Mouse (Mus musculus): ENCODE measurements around the gene Ctnnbl1. TPM values are rescaled to one million over a fixed set of nuclear protein-coding genes. Genes with fewer than 3 reads are reported as not detected.
A peak's percentile ranks its signal among the peaks of the same experiment; 100 is the strongest.

The Ctnnbl1 gene
- 8.2 and 11.6 TPM in 2 replicates for polyA plus RNA-seq (2012; rRNA removed)
- polyA plus RNA-seq (2014; fragmentation: Nextera tagmentation; extraction: Ambion mirVana): 19.2 and 22.8 TPM in 2 replicates

DNA sequence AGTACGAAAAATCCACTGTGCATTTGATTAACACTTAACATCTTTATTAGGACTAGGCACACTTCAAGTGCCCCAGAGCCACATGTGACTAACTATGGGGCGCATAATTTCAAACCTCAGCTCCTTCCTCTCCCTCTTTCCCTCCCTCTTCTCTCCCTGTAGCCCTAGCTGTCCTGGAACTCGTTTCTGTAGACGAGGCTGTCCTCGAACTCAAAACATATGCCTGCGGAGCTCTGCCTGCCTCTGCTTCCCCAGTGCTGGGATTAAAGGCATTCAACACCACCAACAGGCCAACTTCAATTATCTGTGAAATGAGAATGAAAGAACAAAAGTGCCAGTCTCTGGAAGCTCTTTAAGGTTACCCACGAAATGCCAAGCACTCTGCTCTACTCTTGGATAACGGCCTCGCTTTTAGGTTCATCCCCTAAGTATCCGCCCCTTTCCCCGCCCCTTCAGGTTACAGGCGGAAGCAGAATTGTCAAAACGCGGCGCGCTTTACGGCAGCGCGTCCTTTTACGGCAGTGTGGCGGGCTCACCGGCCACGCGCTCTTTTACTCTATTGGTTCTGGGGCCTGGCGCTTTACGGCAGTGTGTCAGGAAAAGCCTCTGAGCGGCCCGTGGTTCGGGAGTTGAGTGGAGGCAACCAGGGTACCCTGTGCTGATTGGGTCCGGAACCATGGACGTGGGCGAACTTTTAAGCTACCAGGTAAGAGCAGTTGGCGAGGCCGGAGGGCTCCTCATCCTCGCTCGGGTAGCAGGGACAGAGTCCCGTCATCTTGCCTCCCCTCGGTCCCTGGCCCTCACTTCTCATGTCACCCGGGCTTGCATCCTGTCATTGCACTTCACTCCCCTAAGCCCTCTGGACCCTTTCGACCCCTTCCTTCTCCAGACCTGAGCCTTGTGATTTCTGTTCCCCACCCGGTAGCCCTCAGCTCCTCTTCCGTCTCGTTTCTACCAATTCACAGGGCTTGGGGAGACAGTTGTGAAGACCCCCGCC, at the start of gene Ctnnbl1:
Ctnnbl1 (plus strand) TSS at position 548 of the 997 bp plus-strand sequence.
- H3K9me3 ChIP-seq (ENCODE audit: control insufficient read depth, low read length): no peaks in the 10 kb centered on the region
- peaks cover 6% of the 10 kb centered on the region in 2 experiments for H3K4me1 ChIP-seq (replicated peaks; ENCODE audit: control insufficient read depth in 2 of 2, insufficient read depth in 2 of 2, low read length in 1 of 2)
- no peaks in the 10 kb centered on the region for H3K27me3 ChIP-seq (ENCODE audit: control insufficient read depth, insufficient read depth, low read length)
- H3K36me3 ChIP-seq (replicated peaks; ENCODE audit: control insufficient read depth, insufficient read depth, low read depth): no peaks in the 10 kb centered on the region
- peak within 1 kb of the TSS; percentile 65 for H3K9ac ChIP-seq (replicated peaks)
- peak; percentile 93 for ATAC-seq (ENCODE audit: insufficient read depth)
- H3K4me2 ChIP-seq (ENCODE audit: low read depth): peak within 1 kb of the TSS; percentile 90
- no peak within 1 kb of the TSS for H3K27ac ChIP-seq
- H3K4me3 ChIP-seq (ENCODE audit: insufficient read depth in 1 of 2, low read depth in 2 of 2, low read length in 2 of 2): peak within 1 kb of the TSS; percentile 67 to 98
- no peak for TF ChIP-seq EP300 (IDR thresholded peaks at IDR 0.05; ENCODE audit: low read depth)
- TF ChIP-seq CTCF (IDR thresholded peaks at IDR 0.05; ENCODE audit: low read depth): peak; percentile 15; the same call in 1 of the 2 replicates
- 9% methylated on average over 44 of the region's 44 CpGs for WGBS (ENCODE audit: insufficient replicate concordance)
- peak; percentile 97 to 98 (median 97) for DNase-seq (ENCODE audit: low read depth in 3 of 3, low spot score in 3 of 3)

DNA sequence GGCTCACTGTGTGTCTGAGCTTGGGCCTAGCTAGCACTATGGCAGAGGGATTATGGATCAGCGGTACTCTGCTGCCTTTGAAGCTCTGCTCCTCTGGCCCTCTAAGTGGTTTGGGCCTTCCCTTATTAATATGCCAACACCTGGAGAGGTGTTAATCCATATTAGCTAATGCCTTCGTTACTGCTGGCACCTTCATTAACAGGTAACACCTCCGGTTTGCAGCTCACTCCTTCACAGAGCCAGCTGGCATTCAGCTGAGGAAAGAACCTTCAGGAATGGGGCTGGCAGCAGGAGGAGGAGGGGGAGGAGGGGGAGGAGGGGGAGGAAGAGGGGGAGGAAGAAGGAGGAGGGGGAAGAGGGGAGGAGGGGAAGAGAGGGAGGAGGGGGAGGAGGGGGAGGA, 49.7 kb upstream of the Ctnnbl1 start:
- H3K27me3 ChIP-seq (ENCODE audit: control insufficient read depth, insufficient read depth, low read length): no peaks in the 10 kb centered on the region
- no peak for ATAC-seq (ENCODE audit: insufficient read depth)
- H3K36me3 ChIP-seq (replicated peaks; ENCODE audit: control insufficient read depth, insufficient read depth, low read depth): no peaks in the 10 kb centered on the region
- no peaks in the 10 kb centered on the region for H3K9me3 ChIP-seq (ENCODE audit: control insufficient read depth, low read length)
- no peaks in the 10 kb centered on the region for H3K4me1 ChIP-seq (replicated peaks; ENCODE audit: control insufficient read depth in 2 of 2, insufficient read depth in 2 of 2, low read length in 1 of 2)
- TF ChIP-seq CTCF (IDR thresholded peaks at IDR 0.05; ENCODE audit: low read depth) (no peak), EP300 (IDR thresholded peaks at IDR 0.05; ENCODE audit: low read depth) (no peak)
- no peak overlapping the region for H3K4me2 ChIP-seq (ENCODE audit: low read depth)
- no peak overlapping the region for H3K27ac ChIP-seq
- 33% methylated on average over 3 of the region's 3 CpGs for whole genome bisulfite sequencing (ENCODE audit: insufficient replicate concordance)
- DNase-seq (ENCODE audit: low read depth in 3 of 3, low spot score in 3 of 3): no peak
- H3K4me3 ChIP-seq (ENCODE audit: insufficient read depth in 1 of 2, low read depth in 2 of 2, low read length in 2 of 2): no peak overlapping the region
- no peak overlapping the region for H3K9ac ChIP-seq (replicated peaks)

DNA sequence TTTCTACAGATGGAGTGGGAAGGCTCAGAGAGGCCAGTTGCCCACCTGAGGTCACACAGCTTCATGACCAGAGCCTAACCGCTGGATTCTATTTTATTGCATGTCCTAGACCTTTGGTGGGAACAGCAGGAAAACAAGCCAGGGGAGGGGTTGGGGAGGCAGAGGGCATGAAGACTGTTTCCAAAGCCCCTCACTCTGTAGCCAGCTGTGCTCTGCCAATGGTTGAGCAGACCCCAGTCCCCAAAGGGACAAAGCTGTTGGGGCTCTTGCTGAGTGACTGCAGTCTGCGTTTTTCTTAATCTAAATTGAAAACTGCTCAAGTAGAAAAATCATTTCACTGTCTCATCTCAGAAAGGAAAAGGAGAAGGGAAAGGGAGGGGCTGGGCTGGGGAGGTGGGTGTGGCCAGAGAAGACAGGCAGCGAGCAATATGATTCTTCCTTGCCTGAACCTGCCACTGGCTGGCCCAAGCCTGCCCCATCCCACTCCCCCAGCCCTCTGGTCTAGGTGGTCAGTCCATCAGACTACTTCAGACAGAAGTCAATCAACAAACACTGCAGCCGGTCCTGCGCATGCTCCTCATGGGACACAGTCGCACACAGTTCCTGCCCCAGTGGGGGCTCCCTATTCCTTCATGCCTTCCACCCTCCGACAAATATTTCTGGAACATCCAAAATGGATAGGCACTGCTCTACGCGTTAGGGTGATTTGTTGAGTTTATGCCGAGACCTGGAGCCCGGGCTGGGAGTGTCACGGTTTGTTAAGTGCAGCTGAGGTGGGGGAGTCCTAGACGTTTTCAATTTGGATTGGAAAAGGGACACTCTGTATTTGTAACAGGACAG, 45.7 kb upstream of the Ctnnbl1 start:
- Histone ChIP-seq H3K4me2 (ENCODE audit: low read depth) (no peak overlapping the region), H3K9ac (replicated peaks) (no peak overlapping the region), H3K27me3 (ENCODE audit: control insufficient read depth, insufficient read depth, low read length) (no peaks in the 10 kb centered on the region), H3K4me3 (ENCODE audit: insufficient read depth in 1 of 2, low read depth in 2 of 2, low read length in 2 of 2) (no peak overlapping the region), H3K4me1 (replicated peaks; ENCODE audit: control insufficient read depth in 2 of 2, insufficient read depth in 2 of 2, low read length in 1 of 2) (no peaks in the 10 kb centered on the region), H3K27ac (no peak overlapping the region), H3K9me3 (ENCODE audit: control insufficient read depth, low read length) (no peaks in the 10 kb centered on the region), H3K36me3 (replicated peaks; ENCODE audit: control insufficient read depth, insufficient read depth, low read depth) (no peaks in the 10 kb centered on the region)
- WGBS (ENCODE audit: insufficient replicate concordance): 58% methylated on average over 13 of the region's 13 CpGs
- DNase-seq (ENCODE audit: low read depth in 3 of 3, low spot score in 3 of 3): no peak
- ATAC-seq (ENCODE audit: insufficient read depth): no peak
- TF ChIP-seq CTCF (IDR thresholded peaks at IDR 0.05; ENCODE audit: low read depth): no peak
- no peak for TF ChIP-seq EP300 (IDR thresholded peaks at IDR 0.05; ENCODE audit: low read depth)

DNA sequence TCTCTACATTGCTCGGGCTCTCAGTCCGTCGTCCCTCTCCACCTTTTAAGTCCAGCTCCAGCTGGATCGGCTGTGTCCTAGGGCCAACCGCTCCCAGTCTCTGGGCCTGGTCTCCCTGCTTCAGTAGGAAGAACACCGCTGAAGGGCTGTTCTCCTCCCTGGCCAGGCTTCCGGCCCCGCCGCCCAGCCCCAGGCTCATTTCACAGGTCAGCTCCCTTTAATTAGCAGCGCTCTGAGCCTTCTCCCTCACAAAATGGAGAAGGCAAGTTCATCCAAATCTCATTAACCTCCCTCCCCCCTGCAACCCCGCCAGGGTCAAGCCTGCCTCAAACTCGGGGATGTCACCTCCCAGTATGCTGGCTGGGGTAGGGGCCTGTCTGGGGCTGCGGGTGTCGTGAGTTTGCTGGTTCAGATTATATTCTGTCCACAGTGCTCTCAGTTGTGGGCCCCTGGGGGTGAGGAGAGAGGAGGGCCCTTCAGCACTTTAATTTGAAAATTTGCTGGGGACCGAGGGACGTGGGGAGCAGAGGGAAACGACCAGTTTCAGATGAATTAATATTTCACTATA, 44.8 kb upstream of the Ctnnbl1 start:
- WGBS (ENCODE audit: insufficient replicate concordance): 34% methylated on average over 17 of the region's 17 CpGs
- Histone ChIP-seq H3K4me1 (replicated peaks; ENCODE audit: control insufficient read depth in 2 of 2, insufficient read depth in 2 of 2, low read length in 1 of 2) (no peaks in the 10 kb centered on the region), H3K27me3 (ENCODE audit: control insufficient read depth, insufficient read depth, low read length) (no peaks in the 10 kb centered on the region), H3K9me3 (ENCODE audit: control insufficient read depth, low read length) (no peaks in the 10 kb centered on the region), H3K9ac (replicated peaks) (no peak overlapping the region), H3K36me3 (replicated peaks; ENCODE audit: control insufficient read depth, insufficient read depth, low read depth) (no peaks in the 10 kb centered on the region), H3K4me3 (ENCODE audit: insufficient read depth in 1 of 2, low read depth in 2 of 2, low read length in 2 of 2) (no peak overlapping the region), H3K27ac (no peak overlapping the region), H3K4me2 (ENCODE audit: low read depth) (no peak overlapping the region)
- TF ChIP-seq CTCF (IDR thresholded peaks at IDR 0.05; ENCODE audit: low read depth) (no peak), EP300 (IDR thresholded peaks at IDR 0.05; ENCODE audit: low read depth) (no peak)
- DNase-seq (ENCODE audit: low read depth in 3 of 3, low spot score in 3 of 3): no peak
- ATAC-seq (ENCODE audit: insufficient read depth): no peak

Data from liver, embryonic 14.5 days (tissue).